Mouse (Mus musculus) cerebellum, adult 2 months (tissue): ENCODE results near the gene Pcyt2.

ENCODE experiments used
- CTCF ChIP-seq: fragments of 200-500 bp; IDR thresholded peaks from 2 replicates; pipeline ENCODE4 v1.5.1; 2011; ENCODE audit warnings: low read depth, mild to moderate bottlenecking, control low read depth, low read length, moderate library complexity, borderline replicate concordance; ENCODE audit not compliant: insufficient read depth
- POLR2A ChIP-seq: fragments of 200-500 bp; IDR thresholded peaks from 2 replicates; pipeline ENCODE4 v1.6.1; 2011; ENCODE audit warnings: low read length, control low read depth, borderline replicate concordance; ENCODE audit not compliant: insufficient read depth

GRCm38 (mm10) chr11:120622805-120623204 lies 5.1 kb upstream of the Pcyt2 start:
- TF ChIP-seq CTCF (no peak), POLR2A (no peak)
